Mouse (Mus musculus): ENCODE results near the gene Gtf2b. TPM values are rescaled to one million over a fixed set of nuclear protein-coding genes. Genes with fewer than 3 reads are reported as not detected.

The Gtf2b gene
- polyA plus RNA-seq (2011; ENCODE audit: insufficient read length, low read depth, missing spikeins): 35.2 and 36.0 TPM in 2 replicates

DNA sequence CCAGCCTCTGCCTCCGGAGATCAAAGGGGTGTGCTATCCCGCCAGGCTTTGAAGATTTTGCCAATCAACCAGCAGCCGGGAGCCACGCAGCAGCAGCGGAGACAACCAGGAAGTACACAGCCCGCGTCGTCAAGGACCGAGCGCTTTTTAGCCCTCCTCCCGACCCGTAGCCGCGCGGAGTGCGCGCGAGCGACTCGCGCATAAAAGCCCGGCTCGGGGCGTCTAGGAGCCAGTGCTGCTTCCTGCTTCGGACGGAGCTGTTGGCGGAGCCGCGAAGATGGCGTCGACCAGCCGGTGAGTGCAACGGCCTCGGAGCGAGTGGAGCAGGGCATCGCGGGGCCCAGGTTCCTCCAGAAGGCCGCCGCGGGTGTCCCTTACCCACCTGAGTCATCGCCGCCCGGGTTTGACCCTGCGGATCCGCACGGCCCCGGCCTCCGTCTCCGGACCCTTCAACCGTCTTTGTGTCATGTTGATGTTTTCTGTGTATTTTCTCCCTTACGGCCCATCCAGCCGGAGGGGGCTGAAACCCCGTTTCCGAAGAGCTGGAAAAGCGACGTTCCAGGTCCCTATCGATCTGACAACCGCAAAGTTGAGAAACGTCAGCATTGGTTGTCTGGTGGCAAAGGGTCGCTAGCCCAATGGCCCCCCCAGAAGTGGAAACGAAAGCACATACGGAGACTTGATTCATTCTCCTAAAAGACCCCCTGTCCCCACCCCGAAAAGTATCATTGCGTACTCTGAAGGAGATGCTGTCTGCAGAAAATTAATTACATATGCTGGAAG lies at the start of gene Gtf2b:
Gene Gtf2b (plus strand): TSS at position 51 of the 783 bp plus-strand sequence.
- no peak for TF ChIP-seq CTCF (IDR thresholded peaks at IDR 0.05; ENCODE audit: borderline replicate concordance, insufficient read depth, low read length)
- TF ChIP-seq POLR2A (IDR thresholded peaks at IDR 0.05; ENCODE audit: low read depth, low read length): peak; percentile 99

DNA sequence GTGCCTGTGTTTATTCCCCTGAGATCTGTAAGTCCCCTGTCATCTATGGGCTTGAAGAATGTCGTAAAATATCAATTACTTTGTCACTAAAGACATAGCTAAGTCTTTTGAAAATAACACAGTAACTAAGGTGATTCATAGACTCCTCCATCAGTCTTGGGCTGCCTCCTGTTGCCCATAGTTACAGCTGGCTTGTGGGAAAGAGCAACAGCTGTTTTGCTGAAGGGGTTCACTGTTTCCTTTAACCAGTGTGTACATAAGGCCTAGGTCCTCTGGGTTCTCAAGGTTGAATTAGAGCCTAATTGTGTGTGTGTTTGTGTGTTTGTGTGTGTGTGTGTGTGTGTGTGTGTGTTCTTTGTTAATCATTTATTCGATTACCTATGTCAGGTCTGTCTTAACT lies 39.4 kb upstream of the Gtf2b start:
- Histone ChIP-seq H3K4me1 (ENCODE audit: control insufficient read depth, insufficient read depth, low read length) (no peaks in the 10 kb centered on the region), H3K4me3 (ENCODE audit: insufficient read depth, low read length) (no peak overlapping the region), H3K27ac (ENCODE audit: insufficient read depth, low read length) (no peak overlapping the region)
- no peak for TF ChIP-seq CTCF (IDR thresholded peaks at IDR 0.05; ENCODE audit: borderline replicate concordance, insufficient read depth, low read length)
- no peak for TF ChIP-seq POLR2A (IDR thresholded peaks at IDR 0.05; ENCODE audit: low read depth, low read length)

More for the DNA sequence above, at the start of gene Gtf2b:
- H3K4me1 ChIP-seq (ENCODE audit: control insufficient read depth, insufficient read depth, low read length): no peaks in the 10 kb centered on the region; the same call in 1 of the 2 replicates
- peak within 1 kb of the TSS; percentile 95 for H3K4me3 ChIP-seq (ENCODE audit: insufficient read depth, low read length)
- H3K27ac ChIP-seq (ENCODE audit: insufficient read depth, low read length): peak within 1 kb of the TSS; percentile 32

DNA sequence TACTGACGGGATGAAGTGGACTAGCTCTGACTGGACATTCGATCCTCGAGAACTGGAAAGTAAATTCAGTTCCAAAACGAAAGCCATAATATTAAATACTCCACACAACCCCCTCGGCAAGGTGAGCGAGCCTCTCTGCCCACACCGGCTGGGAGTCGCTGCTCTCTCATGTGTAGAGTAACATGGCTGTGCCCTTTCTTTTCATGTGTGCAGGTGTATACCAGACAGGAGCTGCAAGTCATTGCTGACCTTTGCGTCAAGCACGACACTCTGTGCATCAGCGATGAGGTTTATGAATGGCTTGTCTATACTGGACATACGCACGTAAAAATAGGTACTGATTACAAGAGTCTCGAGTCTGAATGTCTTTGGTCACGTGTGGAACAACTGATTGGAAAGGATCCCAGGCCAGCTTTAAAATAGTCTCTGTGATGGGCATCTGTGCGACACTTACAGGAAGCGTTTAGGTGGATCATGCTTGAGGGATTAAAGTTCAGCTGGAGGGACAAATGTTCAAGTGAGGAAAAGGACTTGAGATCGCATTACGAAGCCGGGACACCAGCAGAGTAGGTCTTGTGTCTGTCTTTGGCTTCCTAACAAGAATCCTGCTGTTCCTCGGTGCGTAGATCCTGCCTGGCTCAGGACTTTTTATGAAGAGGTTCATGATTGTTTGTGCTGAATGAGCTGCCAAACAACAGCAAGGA lies 38.7 kb upstream of the Gtf2b start:
- Histone ChIP-seq H3K27ac (ENCODE audit: insufficient read depth, low read length) (no peak overlapping the region), H3K4me1 (ENCODE audit: control insufficient read depth, insufficient read depth, low read length) (no peaks in the 10 kb centered on the region), H3K4me3 (ENCODE audit: insufficient read depth, low read length) (no peak overlapping the region)
- TF ChIP-seq CTCF (IDR thresholded peaks at IDR 0.05; ENCODE audit: borderline replicate concordance, insufficient read depth, low read length): no peak
- no peak for TF ChIP-seq POLR2A (IDR thresholded peaks at IDR 0.05; ENCODE audit: low read depth, low read length)

DNA sequence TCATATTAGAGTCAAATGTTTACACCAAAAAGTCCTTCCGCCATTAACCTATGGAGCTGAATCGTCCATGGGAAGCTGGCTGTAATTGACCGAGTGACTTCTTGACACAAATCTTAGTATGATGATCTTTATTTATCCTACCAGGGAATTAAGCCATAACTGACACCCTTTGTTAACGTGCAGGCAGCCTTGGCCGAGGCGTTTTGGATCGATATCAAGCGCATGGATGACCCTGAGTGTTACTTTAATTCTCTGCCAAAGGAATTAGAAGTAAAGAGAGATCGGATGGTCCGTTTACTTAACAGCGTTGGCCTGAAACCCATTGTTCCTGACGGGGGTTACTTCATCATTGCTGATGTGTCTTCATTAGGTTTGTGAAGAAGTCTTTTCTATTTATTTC lies 30.6 kb upstream of the Gtf2b start:
- H3K4me3 ChIP-seq (ENCODE audit: insufficient read depth, low read length): no peak overlapping the region
- TF ChIP-seq POLR2A (IDR thresholded peaks at IDR 0.05; ENCODE audit: low read depth, low read length) (no peak), CTCF (IDR thresholded peaks at IDR 0.05; ENCODE audit: borderline replicate concordance, insufficient read depth, low read length) (no peak)

DNA sequence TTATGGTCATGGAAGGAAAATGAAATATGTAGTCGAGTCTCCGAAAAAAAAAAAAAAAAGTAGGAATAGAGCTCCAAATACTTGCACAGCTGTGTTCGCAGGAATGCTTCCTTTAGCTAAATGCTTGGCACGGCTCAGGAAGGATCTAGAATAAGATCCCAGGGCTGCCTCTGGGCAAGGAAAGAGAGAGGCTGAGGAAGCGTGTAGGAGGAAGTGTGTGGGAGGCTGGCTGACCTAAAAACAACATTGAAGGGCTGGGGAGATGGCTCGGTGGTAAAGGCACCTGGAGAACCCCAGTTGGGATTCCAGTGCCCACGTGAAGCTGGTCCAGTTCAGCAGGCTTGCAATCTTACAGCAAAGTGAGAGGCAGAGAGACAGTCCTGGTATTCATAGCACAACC lies 23.9 kb upstream of the Gtf2b start:
- Histone ChIP-seq H3K27ac (ENCODE audit: insufficient read depth, low read length) (no peak overlapping the region), H3K4me1 (ENCODE audit: control insufficient read depth, insufficient read depth, low read length) (no peaks in the 10 kb centered on the region), H3K4me3 (ENCODE audit: insufficient read depth, low read length) (no peak overlapping the region)
- TF ChIP-seq POLR2A (IDR thresholded peaks at IDR 0.05; ENCODE audit: low read depth, low read length) (no peak), CTCF (IDR thresholded peaks at IDR 0.05; ENCODE audit: borderline replicate concordance, insufficient read depth, low read length) (no peak)

More for the DNA sequence above, 30.6 kb upstream of the Gtf2b start:
- H3K27ac ChIP-seq (ENCODE audit: insufficient read depth, low read length): no peak overlapping the region
- no peaks in the 10 kb centered on the region for H3K4me1 ChIP-seq (ENCODE audit: control insufficient read depth, insufficient read depth, low read length)

DNA sequence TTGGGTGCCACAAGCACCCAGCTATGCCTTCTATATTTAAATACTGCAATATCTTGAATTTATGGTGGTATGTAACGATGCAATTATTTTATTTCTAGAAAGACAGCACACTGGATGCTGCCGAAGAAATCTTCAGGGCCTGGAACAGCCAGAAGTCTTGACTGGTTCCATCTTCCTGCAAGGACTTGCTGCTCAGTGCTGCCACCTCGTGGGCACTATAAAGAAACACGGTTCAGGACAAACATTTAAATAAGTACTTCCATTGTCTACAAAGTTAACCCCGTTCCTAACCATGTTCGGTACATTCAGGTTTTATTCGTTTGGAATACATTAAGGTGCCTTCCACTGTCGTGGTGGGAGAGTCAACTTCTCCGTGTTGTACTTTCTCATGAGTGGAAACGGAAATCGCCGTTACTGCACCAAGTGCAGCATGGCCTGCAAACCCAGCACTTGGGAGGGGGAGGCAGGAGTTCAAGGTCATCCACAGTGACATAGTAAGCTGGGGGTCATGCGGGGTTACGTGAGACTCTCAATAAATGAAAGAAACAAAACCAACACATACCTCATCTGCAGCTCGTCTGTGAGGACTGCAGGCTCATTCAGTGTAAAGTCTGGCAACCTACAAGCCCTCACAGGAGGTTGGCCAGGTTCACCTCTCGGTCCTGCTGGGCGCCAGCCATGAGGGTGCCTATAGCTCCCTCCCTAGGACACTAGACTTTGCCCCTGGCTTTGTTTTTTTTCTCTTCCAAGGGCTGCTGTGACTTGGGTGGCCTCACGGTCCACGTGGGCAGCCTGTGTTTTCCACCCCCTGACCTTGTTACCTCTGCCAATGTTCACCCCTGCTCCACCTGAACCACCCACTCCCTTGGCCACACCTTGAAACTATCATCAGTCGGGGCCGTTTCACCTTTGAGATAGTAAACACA lies 20.6 kb upstream of the Gtf2b start:
- Histone ChIP-seq H3K4me1 (ENCODE audit: control insufficient read depth, insufficient read depth, low read length) (no peaks in the 10 kb centered on the region), H3K4me3 (ENCODE audit: insufficient read depth, low read length) (no peak overlapping the region), H3K27ac (ENCODE audit: insufficient read depth, low read length) (no peak overlapping the region)
- TF ChIP-seq POLR2A (IDR thresholded peaks at IDR 0.05; ENCODE audit: low read depth, low read length) (no peak), CTCF (IDR thresholded peaks at IDR 0.05; ENCODE audit: borderline replicate concordance, insufficient read depth, low read length) (peak; percentile 68; the same call in 1 of the 2 replicates)

DNA sequence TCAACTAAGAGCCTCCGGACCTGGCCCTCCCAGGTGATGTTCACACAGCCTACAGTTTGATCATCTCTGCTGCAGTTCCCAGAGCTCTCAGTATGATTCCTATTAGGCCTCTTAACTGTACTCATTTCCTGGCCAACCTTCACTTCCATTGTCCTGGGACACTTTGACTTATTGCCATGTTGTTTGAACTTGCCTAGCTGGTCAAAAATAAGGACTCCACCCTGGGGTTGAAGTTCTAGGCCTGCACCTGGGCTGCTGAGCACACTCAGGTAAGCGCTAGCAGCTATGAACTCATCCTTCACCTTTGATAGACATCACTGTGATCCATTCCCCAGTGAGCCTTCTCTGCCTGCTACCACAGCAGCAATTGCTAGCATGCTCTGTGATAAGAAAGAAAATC lies 19.8 kb upstream of the Gtf2b start:
- TF ChIP-seq POLR2A (IDR thresholded peaks at IDR 0.05; ENCODE audit: low read depth, low read length): no peak
- TF ChIP-seq CTCF (IDR thresholded peaks at IDR 0.05; ENCODE audit: borderline replicate concordance, insufficient read depth, low read length): no peak
- Histone ChIP-seq H3K4me3 (ENCODE audit: insufficient read depth, low read length) (no peak overlapping the region), H3K27ac (ENCODE audit: insufficient read depth, low read length) (no peak overlapping the region)

DNA sequence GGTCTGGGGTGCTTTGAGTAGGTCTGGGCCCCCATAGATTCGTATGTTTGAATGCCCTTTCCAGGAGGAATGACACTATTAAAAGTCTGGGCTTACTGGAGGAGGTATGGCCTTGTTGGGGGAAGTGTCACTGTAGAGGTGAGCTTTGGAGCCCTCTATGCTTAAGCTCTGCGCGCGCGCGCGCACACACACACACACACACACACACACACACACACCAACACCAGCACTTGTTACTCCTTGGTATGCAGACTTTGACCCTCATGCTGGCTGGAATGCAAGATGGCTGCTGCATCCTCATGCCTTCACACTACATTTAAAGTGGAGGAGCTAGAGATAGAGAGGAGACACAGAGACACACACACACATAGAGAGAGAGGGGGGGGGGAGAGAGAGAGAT lies 17.2 kb upstream of the Gtf2b start:
- H3K27ac ChIP-seq (ENCODE audit: insufficient read depth, low read length): no peak overlapping the region
- H3K4me1 ChIP-seq (ENCODE audit: control insufficient read depth, insufficient read depth, low read length): no peaks in the 10 kb centered on the region
- no peak overlapping the region for H3K4me3 ChIP-seq (ENCODE audit: insufficient read depth, low read length)
- TF ChIP-seq POLR2A (IDR thresholded peaks at IDR 0.05; ENCODE audit: low read depth, low read length) (no peak), CTCF (IDR thresholded peaks at IDR 0.05; ENCODE audit: borderline replicate concordance, insufficient read depth, low read length) (no peak)

More for the DNA sequence above, 19.8 kb upstream of the Gtf2b start:
- no peaks in the 10 kb centered on the region for H3K4me1 ChIP-seq (ENCODE audit: control insufficient read depth, insufficient read depth, low read length)

DNA sequence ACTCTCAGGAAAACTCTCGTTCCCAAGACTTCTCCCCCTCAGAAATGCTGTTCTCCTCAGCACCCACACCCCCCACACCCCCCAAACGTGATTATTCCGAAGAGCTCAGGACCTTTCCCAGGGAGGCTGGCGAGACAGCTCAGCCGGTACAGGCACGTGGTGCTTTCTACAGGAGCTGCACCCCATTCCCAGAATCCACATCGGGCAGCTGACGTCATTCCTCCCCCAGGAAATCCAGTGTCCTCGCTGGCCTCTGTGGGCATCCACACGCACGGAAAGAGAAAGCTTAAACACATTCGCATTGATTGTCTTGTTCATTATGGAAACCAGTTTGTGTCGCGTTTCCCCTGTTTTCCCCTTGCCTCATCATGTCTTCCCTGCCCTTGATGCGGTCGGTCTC lies 15.7 kb upstream of the Gtf2b start:
- H3K4me1 ChIP-seq (ENCODE audit: control insufficient read depth, insufficient read depth, low read length): no peaks in the 10 kb centered on the region
- H3K4me3 ChIP-seq (ENCODE audit: insufficient read depth, low read length): no peak overlapping the region
- TF ChIP-seq CTCF (IDR thresholded peaks at IDR 0.05; ENCODE audit: borderline replicate concordance, insufficient read depth, low read length): no peak
- TF ChIP-seq POLR2A (IDR thresholded peaks at IDR 0.05; ENCODE audit: low read depth, low read length): no peak
- no peak overlapping the region for H3K27ac ChIP-seq (ENCODE audit: insufficient read depth, low read length)

All from embryonic fibroblast, embryonic 13.5 days (primary cell).